Mouse (Mus musculus) embryonic fibroblast, embryonic 13.5 days (primary cell): ENCODE measurements at regions not wholly inside any gene's neighbourhood (a gene's known extent, or its start where the extent isn't known, plus 50 kb on each side); places are given as distances from the start of the nearest gene placed in this dataset.

Experiments
- CTCF ChIP-seq: IDR thresholded peaks from 2 replicates; pipeline ENCODE4 v1.5.1; 2011; ENCODE audit warnings: mild to moderate bottlenecking, control low read depth, low read length, moderate library complexity, borderline replicate concordance; ENCODE audit not compliant: insufficient read depth
- POLR2A ChIP-seq: IDR thresholded peaks from 2 replicates; pipeline ENCODE4 v1.6.1; 2011; ENCODE audit warnings: low read depth, mild to moderate bottlenecking, control low read depth, low read length, moderate library complexity

GRCm38 (mm10) chr13:35085386-35085785, 58.5 kb upstream of the Eci2 start:
- no peak for TF ChIP-seq CTCF
- TF ChIP-seq POLR2A: no peak
